Mouse (Mus musculus) testis, adult 2 months (tissue): Measurements from ENCODE around the gene Ret.

ENCODE experiments used
- CTCF ChIP-seq: fragments of 200-500 bp; IDR thresholded peaks from 2 replicates; pipeline ENCODE4 v1.5.1; 2012; ENCODE audit warnings: low read depth, mild to moderate bottlenecking, inconsistent platforms, low read length, moderate library complexity; ENCODE audit not compliant: control insufficient read depth, insufficient read depth, insufficient replicate concordance
- POLR2A ChIP-seq: fragments of 200-500 bp; IDR thresholded peaks from 2 replicates; pipeline ENCODE4 v1.6.1; 2012; ENCODE audit warnings: low read depth, mild to moderate bottlenecking, inconsistent platforms, low read length, moderate library complexity; ENCODE audit not compliant: control insufficient read depth

DNA sequence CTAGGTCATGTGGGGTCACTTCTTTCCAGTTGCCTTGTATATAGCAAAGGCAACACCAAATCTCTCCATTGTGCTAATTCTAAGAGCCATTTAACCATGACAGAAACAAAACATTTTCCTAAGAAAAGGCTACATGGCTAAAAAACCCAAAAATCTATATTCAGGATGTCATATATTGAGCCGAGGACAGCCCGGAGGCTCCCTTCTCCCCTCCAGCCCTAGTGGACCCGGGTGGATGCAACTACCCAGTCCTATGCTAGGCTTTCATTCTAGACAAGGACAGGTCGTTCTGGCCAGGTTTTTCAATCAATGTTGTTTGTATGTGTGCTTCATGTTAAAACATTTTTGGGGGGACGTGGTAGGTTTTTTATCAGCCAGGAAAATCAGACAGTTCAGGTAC, 44.4 kb downstream of the Ret start:
- TF ChIP-seq CTCF: no peak
- TF ChIP-seq POLR2A: no peak
